Mouse (Mus musculus): ENCODE measurements at regions not wholly inside any gene's neighbourhood (a gene's known extent, or its start where the extent isn't known, plus 50 kb on each side); places are given as distances from the start of the nearest gene placed in this dataset.

GRCm38 (mm10) chr9:49962561-49963071 lies 163.9 kb upstream of the Ncam1 start:
- no peak for DNase-seq (ENCODE audit: low read depth, low spot score)
- 62% methylated on average over 8 of the region's 8 CpGs for WGBS

DNA sequence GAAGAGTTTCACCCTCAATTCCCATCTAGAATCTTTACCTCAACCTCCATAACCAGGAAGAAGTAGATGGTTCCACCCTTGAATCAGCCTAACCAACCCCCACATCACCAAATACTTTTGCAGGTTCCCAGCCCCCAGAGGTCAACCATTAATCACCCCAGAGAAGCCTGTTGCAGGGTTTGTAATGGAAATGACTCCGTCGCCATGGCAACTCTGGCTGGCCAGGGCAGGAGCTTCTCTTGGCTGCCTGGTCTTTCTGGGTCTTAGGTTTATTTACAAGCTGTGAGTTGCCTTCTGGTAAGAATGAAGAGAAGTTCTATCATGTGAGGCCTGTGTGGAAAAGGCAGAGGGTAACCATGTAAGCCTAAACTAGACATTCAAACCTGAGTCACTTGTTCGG lies 163.2 kb upstream of the Ncam1 start:
- DNase-seq (ENCODE audit: low read depth, low spot score): no peak
- WGBS: 46% methylated on average over 3 of the region's 3 CpGs

- 78% methylated on average over 5 of the region's 5 CpGs for WGBS
These were observed 162.6 kb upstream of the Ncam1 start for GRCm38 (mm10) chr9:49961329-49961728.

GRCm38 (mm10) chr9:49959987-49960386 lies 161.3 kb upstream of the Ncam1 start:
- 71% methylated on average over 10 of the region's 10 CpGs for WGBS
- no peak for DNase-seq (ENCODE audit: low read depth, low spot score)

More at GRCm38 (mm10) chr9:49961329-49961728, 162.6 kb upstream of the Ncam1 start:
- DNase-seq (ENCODE audit: low read depth, low spot score): no peak

DNA sequence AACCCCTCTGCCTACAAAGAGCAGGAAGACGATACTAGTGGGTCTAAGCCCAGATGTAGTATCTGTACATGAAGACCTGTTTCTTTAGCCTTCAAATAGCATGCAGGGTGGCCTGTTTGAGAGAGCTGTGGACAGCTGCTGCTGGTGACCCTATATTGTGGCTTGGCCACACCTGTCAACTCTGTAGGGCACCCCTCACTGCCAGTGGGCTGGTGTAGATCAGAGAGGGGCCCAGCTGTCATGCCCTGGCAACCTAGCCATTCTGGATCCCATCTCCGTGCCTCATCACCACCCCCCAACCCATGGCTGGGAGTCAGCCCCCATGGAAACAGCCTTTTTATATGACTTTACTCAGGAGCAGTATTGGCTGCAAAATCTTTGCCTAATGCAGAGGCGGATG lies 160.2 kb upstream of the Ncam1 start:
- WGBS: 80% methylated on average over 3 of the region's 3 CpGs
- no peak for DNase-seq (ENCODE audit: low read depth, low spot score)

DNA sequence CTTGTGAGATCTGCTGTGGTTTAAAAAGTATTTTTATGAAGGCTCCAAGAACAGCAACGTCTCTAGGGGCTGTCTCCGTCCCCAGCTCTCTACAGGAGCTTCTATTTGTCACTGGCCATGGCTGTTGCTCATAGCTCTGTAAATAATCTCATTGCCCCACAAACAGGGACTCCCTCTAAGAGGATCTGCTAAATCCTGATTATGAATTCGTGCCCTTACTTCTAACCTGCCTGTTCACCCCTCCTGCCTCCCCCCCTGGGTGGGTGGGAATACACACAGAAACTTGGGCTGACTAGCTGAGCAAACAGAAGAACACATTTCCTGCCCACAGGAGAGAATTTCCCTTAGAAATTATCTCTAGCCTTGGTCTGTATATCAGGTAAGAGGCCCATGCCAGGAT lies 155.9 kb upstream of the Ncam1 start:
- no peak for DNase-seq (ENCODE audit: low read depth, low spot score)
- WGBS: 44% methylated on average over 3 of the region's 3 CpGs

- 69% methylated on average over 5 of the region's 5 CpGs for WGBS
- no peak for DNase-seq (ENCODE audit: low read depth, low spot score)
These were observed 151.6 kb upstream of the Ncam1 start for GRCm38 (mm10) chr9:49950321-49950720.

DNA sequence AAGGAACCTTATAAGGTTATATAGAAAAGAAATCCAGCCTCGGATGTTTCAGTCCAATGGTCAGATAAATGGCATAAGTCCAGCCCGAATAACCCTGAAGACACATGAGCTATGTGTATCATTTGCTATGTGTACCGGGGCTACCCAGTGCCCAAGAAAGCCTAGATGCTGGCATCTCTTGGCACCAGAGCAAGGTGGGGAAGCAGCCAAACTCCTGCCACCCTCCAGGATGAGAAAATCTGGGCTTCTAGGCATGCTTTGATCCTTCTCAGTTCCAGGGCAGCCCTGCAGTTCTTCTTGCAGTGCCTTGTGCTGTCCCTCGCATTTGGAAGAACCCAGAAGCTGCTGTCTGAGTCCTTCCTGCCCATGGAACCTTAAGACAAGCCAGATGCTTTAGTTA lies 149.8 kb upstream of the Ncam1 start:
- no peak for DNase-seq (ENCODE audit: low read depth, low spot score)
- WGBS: 86% methylated on average over 4 of the region's 4 CpGs

- no peak for DNase-seq (ENCODE audit: low read depth, low spot score)
- WGBS: 83% methylated on average over 2 of the region's 2 CpGs
These were observed 148.1 kb upstream of the Ncam1 start for GRCm38 (mm10) chr9:49946857-49947256.

DNA sequence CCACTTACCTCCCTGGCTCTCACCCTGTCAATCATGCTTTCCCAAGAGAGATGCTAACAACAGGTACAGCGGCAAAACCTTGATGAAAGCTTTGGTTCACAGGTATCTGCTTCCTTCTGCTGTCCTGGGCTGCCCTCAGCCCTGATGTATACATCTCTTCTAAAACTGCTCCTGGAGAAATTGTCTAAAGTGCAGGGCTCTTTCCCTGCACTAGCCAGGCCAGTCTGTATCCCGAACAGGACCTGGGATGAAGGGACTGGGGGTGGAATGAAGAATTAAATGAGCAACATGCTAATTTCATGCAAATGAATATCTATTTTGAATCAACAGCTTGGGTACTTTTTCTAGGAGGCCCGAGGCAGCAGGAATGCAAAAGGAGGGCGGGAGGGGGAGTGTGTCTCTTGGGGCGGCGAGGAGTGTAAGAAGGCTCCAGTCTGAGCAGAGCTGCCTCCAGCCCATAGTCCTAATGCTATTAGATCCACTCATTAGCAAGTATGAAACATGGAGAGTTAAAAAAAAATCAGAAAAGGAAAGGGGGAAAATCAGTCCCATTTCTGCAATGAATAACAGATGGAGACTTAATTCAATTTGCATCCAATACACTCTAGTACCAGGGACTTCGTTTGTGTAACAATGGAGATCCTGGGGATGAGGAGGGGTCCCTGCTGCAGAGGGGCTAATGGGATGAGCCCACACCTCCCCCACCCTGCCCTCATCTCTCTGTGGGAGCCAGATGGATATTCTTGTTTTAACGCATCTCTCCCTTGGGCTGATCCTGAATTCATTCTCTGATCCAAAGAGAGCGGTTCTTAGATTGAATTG lies 137.0 kb upstream of the Ncam1 start:
- 54% methylated on average over 9 of the region's 9 CpGs for WGBS

DNA sequence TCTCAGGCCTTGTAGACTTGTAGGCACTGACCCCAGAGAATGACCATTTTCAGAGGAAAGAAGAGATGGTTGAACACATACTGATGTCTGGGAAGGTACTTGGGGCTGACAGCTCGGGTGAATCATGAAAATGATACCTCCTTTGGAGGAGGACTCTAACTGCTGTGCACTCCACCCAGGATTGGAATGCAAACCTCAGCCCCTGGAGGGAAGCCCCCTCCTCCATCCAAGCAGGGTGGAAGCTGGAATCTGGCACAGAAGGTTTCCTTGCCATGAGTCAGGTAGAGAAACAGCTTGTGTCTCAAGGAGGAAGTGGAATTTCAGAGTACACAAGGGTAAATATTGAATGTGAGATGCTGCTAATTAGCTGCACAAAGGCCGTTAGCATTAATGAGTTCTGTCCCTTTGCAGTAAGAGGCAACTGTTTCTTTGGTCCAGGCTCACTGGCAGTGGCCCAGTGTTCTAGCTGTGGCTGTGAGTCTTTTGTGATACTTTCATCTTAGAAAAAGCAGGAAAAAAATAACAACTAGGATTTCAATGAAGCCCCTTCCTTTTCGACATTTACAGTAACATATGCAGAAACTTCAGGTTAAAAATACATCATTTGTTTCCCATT lies 129.4 kb upstream of the Ncam1 start:
- 47% methylated on average over 3 of the region's 3 CpGs for WGBS
- no peak for DNase-seq (ENCODE audit: low read depth, low spot score)

More for the DNA sequence above, 137.0 kb upstream of the Ncam1 start:
- no peak for DNase-seq (ENCODE audit: low read depth, low spot score)

GRCm38 (mm10) chr9:49927281-49927680 lies 128.6 kb upstream of the Ncam1 start:
- no peak for DNase-seq (ENCODE audit: low read depth, low spot score)
- WGBS: 81% methylated on average over 1 of the region's 1 CpGs

DNA sequence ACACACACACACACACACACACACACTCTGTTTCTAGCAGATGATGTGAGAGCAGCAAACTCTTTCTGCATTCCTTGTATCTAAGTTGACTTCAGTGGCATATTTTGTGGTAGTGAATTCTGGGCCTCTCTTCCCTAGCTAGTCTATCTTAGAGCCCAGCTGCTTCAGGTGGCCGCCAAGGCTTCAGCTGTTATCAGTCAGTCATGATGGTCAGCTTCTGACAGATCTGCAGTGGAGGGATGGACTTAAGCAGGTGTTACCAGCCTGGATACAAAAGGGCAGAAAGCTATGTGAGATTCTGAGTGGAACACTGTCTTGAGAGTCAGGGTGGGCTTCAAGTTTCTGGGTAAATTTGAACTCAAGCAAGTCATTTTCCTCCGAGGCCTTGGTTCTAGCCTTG lies 127.1 kb upstream of the Ncam1 start:
- 91% methylated on average over 2 of the region's 2 CpGs for WGBS
- no peak for DNase-seq (ENCODE audit: low read depth, low spot score)

DNA sequence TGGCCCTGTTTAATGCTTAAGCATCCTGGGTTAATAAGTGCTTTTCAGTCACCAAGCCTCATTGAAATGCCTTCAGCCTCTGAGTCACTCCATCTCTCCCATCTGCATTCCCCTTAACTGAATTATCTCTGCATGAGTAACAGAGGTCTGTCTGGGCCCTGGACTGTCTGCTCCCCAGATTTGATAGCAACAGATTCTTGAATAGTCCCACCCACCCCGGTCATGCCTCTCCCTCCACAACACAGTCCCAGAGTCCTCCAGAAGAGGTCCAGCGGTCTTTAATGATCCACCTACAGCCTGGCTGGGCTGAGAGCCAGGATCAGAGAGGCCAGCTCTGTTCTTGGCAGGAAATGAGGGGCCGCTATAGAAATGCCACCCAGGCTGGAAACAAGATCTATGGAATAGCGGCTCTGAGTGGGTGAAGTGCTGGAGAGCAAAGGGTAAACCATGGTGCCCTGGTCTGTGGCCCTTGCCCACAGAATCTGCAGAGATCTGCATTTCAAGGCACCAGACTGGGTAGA lies 125.3 kb upstream of the Ncam1 start:
- no peak for DNase-seq (ENCODE audit: low read depth, low spot score)
- 38% methylated on average over 4 of the region's 4 CpGs for WGBS

GRCm38 (mm10) chr9:49922770-49923169 lies 124.0 kb upstream of the Ncam1 start:
- no peak for DNase-seq (ENCODE audit: low read depth, low spot score)
- WGBS: 82% methylated on average over 3 of the region's 3 CpGs

DNA sequence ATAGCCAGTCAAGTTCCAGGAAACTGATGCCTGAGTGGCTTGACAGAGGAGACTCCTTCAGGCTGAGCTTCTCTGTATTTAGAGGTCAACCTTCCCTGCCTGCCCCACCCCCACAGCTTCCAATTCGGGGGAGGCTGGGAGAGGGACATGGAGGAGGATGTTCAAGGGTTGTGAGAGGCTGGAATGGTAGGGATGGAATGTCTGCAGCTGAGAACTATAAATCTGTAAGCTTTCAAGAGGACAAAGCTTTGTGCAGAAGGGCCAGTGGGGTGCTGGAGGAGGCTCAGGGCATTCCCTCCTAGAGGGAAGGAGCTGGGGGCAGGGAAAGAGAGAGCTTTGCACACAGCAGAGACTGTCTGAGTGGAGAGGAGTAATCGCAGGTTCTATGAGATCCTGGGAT lies 123.4 kb upstream of the Ncam1 start:
- 22% methylated on average over 2 of the region's 2 CpGs for WGBS
- no peak for DNase-seq (ENCODE audit: low read depth, low spot score)

DNA sequence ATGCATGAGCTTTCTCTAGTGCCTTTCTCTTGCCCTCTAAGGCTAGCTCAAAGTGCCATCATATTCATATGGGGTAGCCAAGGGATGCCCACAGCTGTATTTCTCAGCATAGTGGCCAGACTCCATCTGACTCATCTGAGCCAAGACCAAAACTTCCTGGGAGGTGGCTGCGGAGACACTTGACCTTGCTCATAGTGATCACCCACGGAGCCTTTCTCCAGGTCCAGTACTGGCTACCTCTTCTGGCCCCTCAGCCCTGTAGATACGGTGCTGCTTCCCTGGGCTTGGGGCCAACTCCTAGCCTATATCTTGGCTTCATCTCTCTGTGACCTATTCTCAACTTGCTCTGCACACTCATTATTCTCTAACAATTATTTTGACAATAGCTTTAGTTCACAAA lies 122.6 kb upstream of the Ncam1 start:
- WGBS: 73% methylated on average over 3 of the region's 3 CpGs
- DNase-seq (ENCODE audit: low read depth, low spot score): no peak

GRCm38 (mm10) chr9:49915046-49915719 lies 116.5 kb upstream of the Ncam1 start:
- no peak for DNase-seq (ENCODE audit: low read depth, low spot score)
- 68% methylated on average over 4 of the region's 4 CpGs for WGBS

- DNase-seq (ENCODE audit: low read depth, low spot score): no peak
- 62% methylated on average over 4 of the region's 4 CpGs for WGBS
These were observed 115.0 kb upstream of the Ncam1 start for GRCm38 (mm10) chr9:49913677-49914076.

GRCm38 (mm10) chr9:49912306-49912705 lies 113.6 kb upstream of the Ncam1 start:
- no peak for DNase-seq (ENCODE audit: low read depth, low spot score)
- WGBS: 78% methylated on average over 1 of the region's 1 CpGs
